Mouse (Mus musculus) spleen, postnatal 14 days (tissue): Measurements from ENCODE around the gene Ndc80.
"Not testable (repeated sequence)": the region's sequence is repeated elsewhere in the genome, so short reads cannot be mapped to it uniquely, and the experiment has no call there.

Experiments used
- DNase-seq, 2 experiments: peaks; one replicate each; pipeline ENCODE4 v3.0.0; 2021 to 2022; ENCODE audit warnings: low spot score in 2 of 2

The Ndc80 gene

GRCm38 (mm10) chr17:71526711-71527564 lies at the start of gene Ndc80:
Gene Ndc80, minus strand, starts transcription at chr17:71526857.
- peak; percentile 83 to 88 for DNase-seq

GRCm38 (mm10) chr17:71561631-71562030 lies 35.0 kb upstream of the Ndc80 start:
- DNase-seq: peak in 1 of 2 experiments; percentile 16

- no peak for DNase-seq
Measured at GRCm38 (mm10) chr17:71552901-71553300, 26.2 kb upstream of the Ndc80 start.

- DNase-seq: peak; percentile 74
Measured at GRCm38 (mm10) chr17:71551757-71552451, 25.2 kb upstream of the Ndc80 start, which contains the start of gene Spdya. Gene Spdya, plus strand, starts transcription at chr17:71552061.

GRCm38 (mm10) chr17:71551350-71551749 lies 24.7 kb upstream of the Ndc80 start:
- no peak for DNase-seq

GRCm38 (mm10) chr17:71548586-71548985 lies 21.9 kb upstream of the Ndc80 start:
- DNase-seq: no peak

- DNase-seq: no peak
Measured at GRCm38 (mm10) chr17:71537164-71537563, 10.5 kb upstream of the Ndc80 start.

- DNase-seq: not testable (repeated sequence)
Measured at GRCm38 (mm10) chr17:71535595-71535994, 8.9 kb upstream of the Ndc80 start.

- DNase-seq: no peak
Measured at GRCm38 (mm10) chr17:71528042-71528441, 1.4 kb upstream of the Ndc80 start.

GRCm38 (mm10) chr17:71526302-71526708 lies 352 bp downstream of the Ndc80 start:
- DNase-seq: no peak

GRCm38 (mm10) chr17:71510297-71510696 lies 16.4 kb downstream of the Ndc80 start:
- DNase-seq: no peak

GRCm38 (mm10) chr17:71506832-71507231 lies 19.8 kb downstream of the Ndc80 start:
- no peak for DNase-seq

GRCm38 (mm10) chr17:71495784-71496183 lies 30.9 kb downstream of the Ndc80 start:
- DNase-seq: no peak

- DNase-seq: no peak
Measured at GRCm38 (mm10) chr17:71491332-71491686, 35.3 kb downstream of the Ndc80 start.

- no peak for DNase-seq
Measured at GRCm38 (mm10) chr17:71490666-71491331, 35.9 kb downstream of the Ndc80 start.

GRCm38 (mm10) chr17:71489703-71490461 lies 36.8 kb downstream of the Ndc80 start:
- DNase-seq: no peak

GRCm38 (mm10) chr17:71486231-71486851 lies 40.3 kb downstream of the Ndc80 start:
- peak in 1 of 2 experiments; percentile 44 for DNase-seq

GRCm38 (mm10) chr17:71485791-71486230 lies 40.8 kb downstream of the Ndc80 start:
- DNase-seq: peak; percentile 13 to 26

GRCm38 (mm10) chr17:71484711-71485110 lies 41.9 kb downstream of the Ndc80 start:
- no peak for DNase-seq

GRCm38 (mm10) chr17:71483418-71484060 lies 43.1 kb downstream of the Ndc80 start:
- no peak for DNase-seq
